Mouse (Mus musculus) spleen, adult 2 months (tissue): ENCODE data around the gene Itpripl2.

Experiments used
- CTCF ChIP-seq: fragments of 200-500 bp; IDR thresholded peaks from 2 replicates; pipeline ENCODE4 v1.5.1; 2011; ENCODE audit warnings: mild to moderate bottlenecking, inconsistent platforms; ENCODE audit not compliant: insufficient read depth, insufficient read length, insufficient replicate concordance; ENCODE audit errors: extremely low read depth
- POLR2A ChIP-seq: fragments of 200-500 bp; IDR thresholded peaks from 2 replicates; pipeline ENCODE4 v1.6.1; 2011; ENCODE audit warnings: low read depth, low read length, inconsistent platforms

- TF ChIP-seq CTCF: no peak
- TF ChIP-seq POLR2A: no peak
These were observed 4.9 kb downstream of the Itpripl2 start for GRCm38 (mm10) chr7:118486917-118487316.
